Mouse (Mus musculus) olfactory bulb, adult 2 months (tissue): ENCODE measurements around the gene Vav3.

Source experiments
- CTCF ChIP-seq: fragments of 200-500 bp; IDR thresholded peaks from 2 replicates; pipeline ENCODE4 v1.5.1; 2012; ENCODE audit warnings: low read depth, mild to moderate bottlenecking, low read length, moderate library complexity; ENCODE audit not compliant: insufficient read depth
- POLR2A ChIP-seq: fragments of 200-500 bp; IDR thresholded peaks from 2 replicates; pipeline ENCODE4 v1.6.1; 2012; ENCODE audit warnings: mild to moderate bottlenecking, low read depth, low read length, moderate library complexity; ENCODE audit not compliant: insufficient read depth

GRCm38 (mm10) chr3:109311172-109311824 is 29.2 kb upstream of the Vav3 start:
- TF ChIP-seq POLR2A (no peak), CTCF (no peak)
